Mouse (Mus musculus): ENCODE results near the gene S100b. TPM values are rescaled to one million over a fixed set of nuclear protein-coding genes. Genes with fewer than 3 reads are reported as not detected.

S100b gene
- polyA plus RNA-seq, 2 experiments = 0.06 TPM; not detected in 1

- no peaks in the 10 kb centered on the region for H3K27me3 ChIP-seq (ENCODE audit: control insufficient read depth, insufficient read depth, low read length)
- 31% methylated on average over 8 of the region's 8 CpGs for WGBS (ENCODE audit: insufficient replicate concordance)
- no peak overlapping the region for H3K9ac ChIP-seq (replicated peaks)
- DNase-seq (ENCODE audit: low read depth in 3 of 3, low spot score in 3 of 3) = no peak
- H3K9me3 ChIP-seq (ENCODE audit: control insufficient read depth, low read length) = no peaks in the 10 kb centered on the region
- no peaks in the 10 kb centered on the region for H3K36me3 ChIP-seq (replicated peaks; ENCODE audit: control insufficient read depth, insufficient read depth, low read depth)
- H3K4me3 ChIP-seq (ENCODE audit: insufficient read depth in 1 of 2, low read depth in 2 of 2, low read length in 2 of 2) = no peak overlapping the region
- no peaks in the 10 kb centered on the region for H3K4me1 ChIP-seq (replicated peaks; ENCODE audit: control insufficient read depth in 2 of 2, insufficient read depth in 2 of 2, low read length in 1 of 2)
- no peak overlapping the region for H3K27ac ChIP-seq
- H3K4me2 ChIP-seq (ENCODE audit: low read depth) = no peak overlapping the region
- peak; percentile 73 for TF ChIP-seq CTCF (IDR thresholded peaks at IDR 0.05; ENCODE audit: low read depth)
- TF ChIP-seq EP300 (IDR thresholded peaks at IDR 0.05; ENCODE audit: low read depth) = no peak
- no peak for ATAC-seq (ENCODE audit: insufficient read depth)
Measured at GRCm38 (mm10) chr10:76271238-76271637, 17.6 kb downstream of the S100b start.

GRCm38 (mm10) chr10:76275256-76275655, 21.6 kb downstream of the S100b start:
- Histone ChIP-seq H3K9me3 (ENCODE audit: control insufficient read depth, low read length) (no peaks in the 10 kb centered on the region), H3K4me3 (ENCODE audit: insufficient read depth in 1 of 2, low read depth in 2 of 2, low read length in 2 of 2) (no peak overlapping the region), H3K36me3 (replicated peaks; ENCODE audit: control insufficient read depth, insufficient read depth, low read depth) (no peaks in the 10 kb centered on the region), H3K27me3 (ENCODE audit: control insufficient read depth, insufficient read depth, low read length) (no peaks in the 10 kb centered on the region), H3K27ac (no peak overlapping the region), H3K4me1 (replicated peaks; ENCODE audit: control insufficient read depth in 2 of 2, insufficient read depth in 2 of 2, low read length in 1 of 2) (no peaks in the 10 kb centered on the region), H3K9ac (replicated peaks) (no peak overlapping the region), H3K4me2 (ENCODE audit: low read depth) (no peak overlapping the region)
- TF ChIP-seq CTCF (IDR thresholded peaks at IDR 0.05; ENCODE audit: low read depth) (no peak), EP300 (IDR thresholded peaks at IDR 0.05; ENCODE audit: low read depth) (no peak)
- 72% methylated on average over 10 of the region's 10 CpGs for WGBS (ENCODE audit: insufficient replicate concordance)
- ATAC-seq (ENCODE audit: insufficient read depth) (no peak), DNase-seq (ENCODE audit: low read depth in 3 of 3, low spot score in 3 of 3) (no peak)

- no peak overlapping the region for H3K27ac ChIP-seq
- DNase-seq (ENCODE audit: low read depth in 3 of 3, low spot score in 3 of 3) (no peak), ATAC-seq (ENCODE audit: insufficient read depth) (no peak)
- TF ChIP-seq EP300 (IDR thresholded peaks at IDR 0.05; ENCODE audit: low read depth) (no peak), CTCF (IDR thresholded peaks at IDR 0.05; ENCODE audit: low read depth) (no peak)
- no peaks in the 10 kb centered on the region for H3K4me1 ChIP-seq (replicated peaks; ENCODE audit: control insufficient read depth in 2 of 2, insufficient read depth in 2 of 2, low read length in 1 of 2)
- WGBS (ENCODE audit: insufficient replicate concordance) = 53% methylated on average over 5 of the region's 5 CpGs
- no peaks in the 10 kb centered on the region for H3K27me3 ChIP-seq (ENCODE audit: control insufficient read depth, insufficient read depth, low read length)
- no peak overlapping the region for H3K4me3 ChIP-seq (ENCODE audit: insufficient read depth in 1 of 2, low read depth in 2 of 2, low read length in 2 of 2)
- no peak overlapping the region for H3K9ac ChIP-seq (replicated peaks)
- H3K4me2 ChIP-seq (ENCODE audit: low read depth) = no peak overlapping the region
- H3K9me3 ChIP-seq (ENCODE audit: control insufficient read depth, low read length) = no peaks in the 10 kb centered on the region
- no peaks in the 10 kb centered on the region for H3K36me3 ChIP-seq (replicated peaks; ENCODE audit: control insufficient read depth, insufficient read depth, low read depth)
Measured at GRCm38 (mm10) chr10:76278541-76279097, 25.0 kb downstream of the S100b start.

- 73% methylated on average over 11 of the region's 11 CpGs for WGBS (ENCODE audit: insufficient replicate concordance)
- TF ChIP-seq CTCF (IDR thresholded peaks at IDR 0.05; ENCODE audit: low read depth) (no peak), EP300 (IDR thresholded peaks at IDR 0.05; ENCODE audit: low read depth) (no peak)
- Histone ChIP-seq H3K27ac (no peak overlapping the region), H3K9me3 (ENCODE audit: control insufficient read depth, low read length) (no peaks in the 10 kb centered on the region), H3K36me3 (replicated peaks; ENCODE audit: control insufficient read depth, insufficient read depth, low read depth) (no peaks in the 10 kb centered on the region), H3K4me2 (ENCODE audit: low read depth) (no peak overlapping the region), H3K4me3 (ENCODE audit: insufficient read depth in 1 of 2, low read depth in 2 of 2, low read length in 2 of 2) (no peak overlapping the region), H3K9ac (replicated peaks) (no peak overlapping the region), H3K4me1 (replicated peaks; ENCODE audit: control insufficient read depth in 2 of 2, insufficient read depth in 2 of 2, low read length in 1 of 2) (no peaks in the 10 kb centered on the region), H3K27me3 (ENCODE audit: control insufficient read depth, insufficient read depth, low read length) (no peaks in the 10 kb centered on the region)
- no peak for ATAC-seq (ENCODE audit: insufficient read depth)
- DNase-seq (ENCODE audit: low read depth in 3 of 3, low spot score in 3 of 3) = no peak
Measured at GRCm38 (mm10) chr10:76288268-76288993, 34.8 kb downstream of the S100b start.

GRCm38 (mm10) chr10:76289052-76289451, 35.4 kb downstream of the S100b start:
- H3K4me3 ChIP-seq (ENCODE audit: insufficient read depth in 1 of 2, low read depth in 2 of 2, low read length in 2 of 2) = no peak overlapping the region
- no peak for DNase-seq (ENCODE audit: low read depth in 3 of 3, low spot score in 3 of 3)
- no peak overlapping the region for H3K9ac ChIP-seq (replicated peaks)
- ATAC-seq (ENCODE audit: insufficient read depth) = no peak
- no peaks in the 10 kb centered on the region for H3K36me3 ChIP-seq (replicated peaks; ENCODE audit: control insufficient read depth, insufficient read depth, low read depth)
- whole genome bisulfite sequencing (ENCODE audit: insufficient replicate concordance) = 59% methylated on average over 5 of the region's 5 CpGs
- H3K9me3 ChIP-seq (ENCODE audit: control insufficient read depth, low read length) = no peaks in the 10 kb centered on the region
- no peak for TF ChIP-seq EP300 (IDR thresholded peaks at IDR 0.05; ENCODE audit: low read depth)
- no peak for TF ChIP-seq CTCF (IDR thresholded peaks at IDR 0.05; ENCODE audit: low read depth)
- no peak overlapping the region for H3K4me2 ChIP-seq (ENCODE audit: low read depth)
- no peaks in the 10 kb centered on the region for H3K4me1 ChIP-seq (replicated peaks; ENCODE audit: control insufficient read depth in 2 of 2, insufficient read depth in 2 of 2, low read length in 1 of 2)
- H3K27ac ChIP-seq = no peak overlapping the region
- no peaks in the 10 kb centered on the region for H3K27me3 ChIP-seq (ENCODE audit: control insufficient read depth, insufficient read depth, low read length)
